Mouse (Mus musculus) heart, postnatal 10 days (tissue): ENCODE results near the gene Eaf2. TPM values are rescaled to one million over a fixed set of nuclear protein-coding genes. Genes with fewer than 3 reads are reported as not detected.
"Not testable (repeated sequence)": the region's sequence is repeated elsewhere in the genome, so short reads cannot be mapped to it uniquely, and the experiment has no call there.

ENCODE experiments used
- DNase-seq, 2 experiments: peaks; one replicate each; pipeline ENCODE4 v3.0.0; 2021
- intact Hi-C: fragments of 180-260 bp; cut with DNase I; formaldehyde crosslinking; loops from one replicate; pipeline ENCODE4 v1.15.1; 2025
- total RNA-seq, 2 experiments: library from RNA; stranded (reverse); gene quantifications; 2 replicates each; pipeline ENCODE4 v1.2.3; 2021

Eaf2 gene
- total RNA-seq, 2 experiments from 2014 or later, result 0.84 to 0.99 TPM

- intact Hi-C loops, result no loop called here
- DNase-seq, result no peak
These were observed 23.6 kb downstream of the Eaf2 start for GRCm38 (mm10) chr16:36851202-36851601.

- DNase-seq, intact Hi-C loops: not testable (repeated sequence)
These were observed 27.9 kb downstream of the Eaf2 start for GRCm38 (mm10) chr16:36846894-36847293.

- peak in 1 of 2 experiments; percentile 10 for DNase-seq
- intact Hi-C loops, result loop anchor here (10.0 kb wide), 1 partner anchor 744 kb away; no protein-coding TSS in a partner anchor
These were observed 46.0 kb downstream of the Eaf2 start for GRCm38 (mm10) chr16:36828820-36829219.

GRCm38 (mm10) chr16:36828054-36828786 lies 46.6 kb downstream of the Eaf2 start, which contains the start of gene Iqcb1:
Iqcb1 (plus strand) TSS chr16:36828385.
- intact Hi-C loops, result loop anchor here (10.0 kb wide), 1 partner anchor 743 kb away; no protein-coding TSS in a partner anchor

GRCm38 (mm10) chr16:36827611-36828053 lies 47.2 kb downstream of the Eaf2 start:
- no peak for DNase-seq
- intact Hi-C loops, result loop anchor here (10.0 kb wide), 1 partner anchor 743 kb away; no protein-coding TSS in a partner anchor

More at GRCm38 (mm10) chr16:36828054-36828786, 46.6 kb downstream of the Eaf2 start, which contains the start of gene Iqcb1:
- DNase-seq, result peak; percentile 83 to 85

- no peak for DNase-seq
- intact Hi-C loops, result loop anchor here (10.0 kb wide), 1 partner anchor 737 kb away; no protein-coding TSS in a partner anchor
These were observed 53.3 kb downstream of the Eaf2 start for GRCm38 (mm10) chr16:36821474-36821873.

GRCm38 (mm10) chr16:36820747-36821146 lies 54.1 kb downstream of the Eaf2 start:
- DNase-seq, result no peak
- intact Hi-C loops, result loop anchor here (10.0 kb wide), 1 partner anchor 736 kb away; no protein-coding TSS in a partner anchor

- intact Hi-C loops, result loop anchor here (10.0 kb wide), 1 partner anchor 735 kb away; no protein-coding TSS in a partner anchor
- DNase-seq, result no peak
These were observed 54.8 kb downstream of the Eaf2 start for GRCm38 (mm10) chr16:36820016-36820415.

GRCm38 (mm10) chr16:36817321-36817926 lies 57.4 kb downstream of the Eaf2 start:
- DNase-seq, result peak; percentile 76 to 79
- intact Hi-C loops, result loop anchor here (1.0 to 2.0 kb wide), 3 partner anchors 93 to 344 kb away; partner anchors contain the start of gene Polq

GRCm38 (mm10) chr16:36816916-36817315 lies 57.9 kb downstream of the Eaf2 start:
- intact Hi-C loops, result loop anchor here (1.0 to 2.0 kb wide), 3 partner anchors 92 to 344 kb away; partner anchors contain the start of gene Polq

GRCm38 (mm10) chr16:36813680-36814079 lies 61.1 kb downstream of the Eaf2 start:
- intact Hi-C loops, result no loop called here
- no peak for DNase-seq

More at GRCm38 (mm10) chr16:36816916-36817315, 57.9 kb downstream of the Eaf2 start:
- no peak for DNase-seq

- intact Hi-C loops, result no loop called here
- DNase-seq, result no peak
These were observed 66.2 kb downstream of the Eaf2 start for GRCm38 (mm10) chr16:36808616-36809015.

GRCm38 (mm10) chr16:36802361-36802760 lies 72.4 kb downstream of the Eaf2 start:
- DNase-seq, result no peak
- intact Hi-C loops, result no loop called here

GRCm38 (mm10) chr16:36798334-36798733 lies 76.5 kb downstream of the Eaf2 start:
- intact Hi-C loops, result no loop called here

GRCm38 (mm10) chr16:36794976-36795375 lies 79.8 kb downstream of the Eaf2 start:
- no peak for DNase-seq
- intact Hi-C loops, result no loop called here

More at GRCm38 (mm10) chr16:36798334-36798733, 76.5 kb downstream of the Eaf2 start:
- DNase-seq, result no peak

- intact Hi-C loops, result no loop called here
- DNase-seq, result no peak
These were observed 84.6 kb downstream of the Eaf2 start for GRCm38 (mm10) chr16:36790166-36790565.

GRCm38 (mm10) chr16:36786466-36786865 lies 88.3 kb downstream of the Eaf2 start:
- intact Hi-C loops, result no loop called here
- DNase-seq, result no peak

- peak; percentile 32 to 40 for DNase-seq
- intact Hi-C loops, result no loop called here
These were observed 90.0 kb downstream of the Eaf2 start, which contains the start of gene Slc15a2 for GRCm38 (mm10) chr16:36784594-36785313. Slc15a2 (minus strand) TSS chr16:36784962.

- intact Hi-C loops, result no loop called here
- no peak for DNase-seq
These were observed 90.7 kb downstream of the Eaf2 start for GRCm38 (mm10) chr16:36784146-36784545.

GRCm38 (mm10) chr16:36775658-36776057 lies 99.1 kb downstream of the Eaf2 start:
- intact Hi-C loops, result no loop called here
- DNase-seq, result no peak
